Mouse (Mus musculus) limb, embryonic 14.5 days (tissue): Measurements from ENCODE around the gene Cadm1. TPM values are rescaled to one million over a fixed set of nuclear protein-coding genes. Genes with fewer than 3 reads are reported as not detected.

ENCODE experiments used
- ATAC-seq: fragments of 200-750 bp; cut with Nextera tagmentation; 2 replicates; pipeline ENCODE4 v1.8.0; 2017; ENCODE audit warnings: low read depth, moderate number of reproducible peaks, moderate TSS enrichment; ENCODE audit not compliant: low FRiP score
- DNase-seq: peaks from one replicate; pipeline ENCODE4 v3.0.0-alpha.2; 2015; ENCODE audit warnings: low spot score
- H3K27ac ChIP-seq: fragments of 300-500 bp; sonication (generic); replicated peaks from 2 replicates; pipeline ENCODE4 v1.5.1; 2014; ENCODE audit warnings: low read depth, mild to moderate bottlenecking, low read length, moderate library complexity, mixed read lengths
- H3K27me3 ChIP-seq: fragments of 300-500 bp; sonication (generic); 2 replicates; pipeline ENCODE4 v1.6.1; 2014; ENCODE audit warnings: low read length, mixed read lengths; ENCODE audit not compliant: control insufficient read depth, insufficient read depth
- H3K36me3 ChIP-seq: fragments of 300-500 bp; sonication (generic); 2 replicates; pipeline ENCODE4 v1.6.1; 2014; ENCODE audit warnings: mild to moderate bottlenecking, low read length, moderate library complexity, mixed read lengths; ENCODE audit not compliant: control insufficient read depth, insufficient read depth
- H3K4me1 ChIP-seq: fragments of 300-500 bp; sonication (generic); 2 replicates; pipeline ENCODE4 v1.6.1; 2014; ENCODE audit warnings: antibody characterized with exemption, low read length, mixed read lengths; ENCODE audit not compliant: control insufficient read depth, insufficient read depth
- H3K4me2 ChIP-seq: fragments of 300-500 bp; sonication (generic); replicated peaks from 2 replicates; pipeline ENCODE4 v1.6.1; 2014; ENCODE audit warnings: low read depth, mild to moderate bottlenecking, low read length, moderate library complexity; ENCODE audit not compliant: severe bottlenecking
- H3K4me3 ChIP-seq: fragments of 300-500 bp; sonication (generic); replicated peaks from 2 replicates; pipeline ENCODE4 v1.5.1; 2014; ENCODE audit warnings: low read length
- H3K9ac ChIP-seq: fragments of 300-500 bp; sonication (generic); 2 replicates; pipeline ENCODE4 v1.6.1; 2014; ENCODE audit warnings: mild to moderate bottlenecking, low read depth, low read length, moderate library complexity; ENCODE audit not compliant: severe bottlenecking
- H3K9me3 ChIP-seq: fragments of 300-500 bp; sonication (generic); 2 replicates; pipeline ENCODE4 v1.6.1; 2016; ENCODE audit warnings: low read length; ENCODE audit not compliant: control insufficient read depth
- POLR2A ChIP-seq: fragments of 200-500 bp; IDR thresholded peaks from 2 replicates; pipeline ENCODE4 v1.8.0; 2012; ENCODE audit warnings: inconsistent platforms, mild to moderate bottlenecking, moderate library complexity, borderline replicate concordance; ENCODE audit not compliant: insufficient read depth, insufficient read length; ENCODE audit errors: extremely low read depth
- WGBS: fragments of 180-500 bp; shearing (Covaris S2); extraction: QIAGEN DNeasy Blood & Tissue Kit; methylation state at CpG from one replicate; pipeline ENCODE4 v1.1.7; 2014; 5-methylcytosine and 5-hydroxymethylcytosine counted together
- polyA plus RNA-seq, 2 experiments: library from polyadenylated mRNA; depleted of rRNA in 1 of 2; stranded (reverse) in 1 of 2; unstranded in 1 of 2; fragments of >200 nt; fragmentation: Nextera tagmentation in 1 of 2; extraction: Ambion mirVana in 1 of 2; gene quantifications; 2 replicates each; pipeline versions ENCODE4 v1.2.1 to v1.2.3; 2012 to 2014

Gene Cadm1
- polyA plus RNA-seq, 2 experiments, result 15.4 to 37.5 TPM

DNA sequence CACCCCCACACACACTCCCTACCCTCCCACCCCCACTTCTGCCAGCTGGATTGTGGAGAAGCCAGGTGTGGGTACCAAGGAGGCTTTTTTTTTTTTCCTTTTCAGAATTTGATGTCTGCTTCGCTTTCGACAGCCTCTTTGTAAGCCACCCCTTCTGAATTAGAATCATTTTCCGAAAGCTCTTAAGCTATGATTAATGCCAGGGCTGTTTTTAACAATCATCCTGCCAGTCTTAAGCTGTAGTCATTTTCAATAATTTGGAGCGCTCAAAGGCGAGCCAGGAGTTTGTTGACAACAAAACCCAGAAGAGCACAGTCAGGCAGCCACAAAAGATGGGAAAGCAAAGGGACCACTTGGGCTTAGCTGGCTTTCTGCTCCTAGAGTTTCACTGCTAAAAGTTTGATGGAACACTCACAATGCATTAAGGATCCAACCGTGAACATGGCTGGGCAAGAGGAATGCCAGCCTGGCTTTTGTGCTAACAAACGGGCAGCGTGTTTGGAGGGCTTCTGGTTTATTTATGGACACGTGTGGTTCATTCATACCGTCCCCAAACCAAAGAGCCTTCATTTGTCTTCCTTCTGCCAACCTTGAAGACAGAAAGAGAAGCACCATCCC, 328.9 kb downstream of the Cadm1 start:
- DNase-seq, result no peak
- no peaks in the 10 kb centered on the region for H3K36me3 ChIP-seq
- H3K9me3 ChIP-seq, result no peaks in the 10 kb centered on the region
- no peak for TF ChIP-seq POLR2A
- ATAC-seq, result no peak
- no peak overlapping the region for H3K27ac ChIP-seq
- no peak overlapping the region for H3K9ac ChIP-seq
- H3K27me3 ChIP-seq, result no peaks in the 10 kb centered on the region
- no peak overlapping the region for H3K4me2 ChIP-seq
- H3K4me3 ChIP-seq, result no peak overlapping the region
- WGBS, result 73% methylated on average over 10 of the region's 10 CpGs
- peaks cover 5% of the 10 kb centered on the region; the same call in 1 of the 2 replicates for H3K4me1 ChIP-seq

DNA sequence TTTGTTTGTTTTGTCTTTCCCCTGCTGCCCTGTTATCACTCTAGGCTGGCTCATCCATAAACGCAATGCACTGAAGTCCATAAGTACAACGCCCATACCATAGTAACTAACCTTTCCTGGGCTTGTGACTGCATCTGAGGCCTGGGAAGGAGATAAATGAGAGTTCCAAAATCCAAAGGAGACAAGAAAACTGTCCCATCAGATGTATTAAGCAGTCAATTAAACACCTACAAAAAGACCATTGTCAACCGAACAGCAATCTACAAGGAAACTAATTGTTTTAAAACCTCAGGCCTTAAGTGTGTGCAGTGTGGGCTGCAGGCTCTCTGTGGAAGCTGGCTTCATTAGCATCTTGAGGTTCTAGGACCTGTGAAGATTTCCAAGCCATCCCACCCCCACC, 331.0 kb downstream of the Cadm1 start:
- Histone ChIP-seq H3K27me3 (no peaks in the 10 kb centered on the region), H3K36me3 (no peaks in the 10 kb centered on the region), H3K9me3 (no peaks in the 10 kb centered on the region), H3K4me2 (no peak overlapping the region), H3K4me1 (peaks cover 12% of the 10 kb centered on the region), H3K27ac (no peak overlapping the region), H3K4me3 (no peak overlapping the region), H3K9ac (no peak overlapping the region)
- ATAC-seq (no peak), DNase-seq (no peak)
- 87% methylated on average over 3 of the region's 3 CpGs for WGBS
- no peak for TF ChIP-seq POLR2A

DNA sequence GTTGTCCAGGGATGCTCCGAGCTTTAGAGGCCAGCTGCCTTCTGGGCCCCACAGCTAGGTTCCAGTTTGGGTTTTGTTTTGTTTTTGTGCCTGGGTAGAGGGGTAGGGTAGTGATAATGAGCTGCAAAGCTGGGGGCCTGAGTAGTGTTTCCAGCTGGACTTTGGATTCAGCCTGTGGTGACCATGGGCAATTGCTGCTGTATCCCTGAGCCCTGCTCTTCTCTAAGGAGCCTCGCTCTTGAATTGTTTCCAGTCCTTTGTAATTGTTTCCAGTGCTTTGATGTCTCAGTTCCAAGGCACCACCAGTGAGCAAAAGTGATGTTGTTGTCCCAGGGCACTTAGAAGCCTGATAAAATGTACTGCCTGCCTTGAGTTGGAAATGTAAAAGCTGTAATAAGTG, 331.8 kb downstream of the Cadm1 start:
- no peak for ATAC-seq
- no peak overlapping the region for H3K27ac ChIP-seq
- H3K4me1 ChIP-seq, result peaks cover 12% of the 10 kb centered on the region
- H3K9ac ChIP-seq, result no peak overlapping the region
- TF ChIP-seq POLR2A, result no peak
- no peak overlapping the region for H3K4me2 ChIP-seq
- DNase-seq, result no peak
- WGBS, result 56% methylated on average over 2 of the region's 2 CpGs
- no peak overlapping the region for H3K4me3 ChIP-seq
- H3K27me3 ChIP-seq, result no peaks in the 10 kb centered on the region
- H3K36me3 ChIP-seq, result no peaks in the 10 kb centered on the region
- no peaks in the 10 kb centered on the region for H3K9me3 ChIP-seq

DNA sequence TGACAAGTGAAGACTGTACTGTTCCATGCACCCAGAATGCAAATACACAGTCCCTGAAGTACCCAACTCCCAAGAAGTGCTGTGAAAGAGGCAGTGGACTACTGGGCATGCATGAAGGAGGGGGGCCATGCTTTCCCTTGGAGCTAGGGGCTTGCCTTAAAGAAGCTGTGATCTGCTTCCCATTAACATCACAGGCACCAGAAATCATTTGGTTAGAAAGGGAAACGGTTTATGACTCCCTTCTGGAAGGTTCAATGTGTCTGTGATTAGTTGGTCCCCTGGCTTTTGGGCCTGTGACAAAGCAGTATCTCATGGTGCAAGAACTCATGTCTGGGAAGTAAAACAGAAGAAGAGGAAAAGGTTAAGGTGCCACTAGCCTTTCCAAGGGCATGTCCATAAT, 336.0 kb downstream of the Cadm1 start:
- DNase-seq (peak; percentile 34), ATAC-seq (no peak)
- Histone ChIP-seq H3K4me2 (no peak overlapping the region), H3K4me1 (peaks cover 8% of the 10 kb centered on the region), H3K9ac (no peak overlapping the region), H3K4me3 (no peak overlapping the region), H3K36me3 (no peaks in the 10 kb centered on the region), H3K27me3 (no peaks in the 10 kb centered on the region), H3K9me3 (no peaks in the 10 kb centered on the region), H3K27ac (no peak overlapping the region)
- 21% methylated on average over 1 of the region's 1 CpGs for WGBS
- TF ChIP-seq POLR2A, result no peak

DNA sequence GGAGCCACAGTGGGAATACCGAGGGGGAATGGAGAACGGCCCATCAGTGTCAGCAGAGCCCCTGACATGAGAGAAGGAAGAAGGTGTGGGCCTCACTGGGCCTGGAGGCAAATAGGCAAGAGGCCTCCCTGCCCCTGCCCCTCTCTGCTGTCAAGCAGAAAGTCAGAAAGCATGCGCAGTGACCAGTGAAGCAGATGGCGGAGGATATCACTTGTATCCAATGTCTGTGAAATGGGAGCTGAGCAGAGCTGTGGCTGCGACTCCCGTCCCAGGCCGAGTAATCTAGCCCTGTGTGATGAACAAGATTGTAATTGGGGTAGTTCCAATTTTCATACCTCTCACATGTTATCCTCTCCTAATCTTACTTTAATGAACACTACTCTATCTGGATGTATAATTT, 337.5 kb downstream of the Cadm1 start:
- no peak for TF ChIP-seq POLR2A
- Histone ChIP-seq H3K27ac (no peak overlapping the region), H3K4me3 (no peak overlapping the region), H3K36me3 (no peaks in the 10 kb centered on the region), H3K27me3 (no peaks in the 10 kb centered on the region), H3K4me2 (no peak overlapping the region), H3K4me1 (peaks cover 8% of the 10 kb centered on the region), H3K9ac (no peak overlapping the region), H3K9me3 (no peaks in the 10 kb centered on the region)
- ATAC-seq (no peak), DNase-seq (no peak)
- WGBS, result 72% methylated on average over 7 of the region's 7 CpGs

DNA sequence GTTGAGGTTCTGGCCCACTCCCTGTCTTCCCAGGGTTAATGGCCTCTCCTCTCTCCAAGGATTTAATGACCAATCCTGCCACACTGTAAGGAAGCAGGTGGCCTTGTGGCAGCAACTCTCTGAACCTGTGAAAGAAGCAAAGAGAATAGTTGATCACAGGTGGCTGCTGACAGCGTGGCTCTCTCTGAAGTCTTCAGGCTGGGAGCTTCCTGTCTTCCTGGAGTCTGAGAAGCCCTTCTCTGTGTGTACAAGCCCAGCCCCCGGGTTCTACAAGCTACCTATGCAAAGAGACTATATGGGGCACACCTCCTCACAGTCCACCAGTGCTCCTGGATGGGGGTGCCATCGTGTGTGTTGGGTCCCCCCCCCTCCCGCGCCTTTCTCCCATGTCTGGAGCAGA, 339.7 kb downstream of the Cadm1 start:
- Histone ChIP-seq H3K27ac (no peak overlapping the region), H3K4me1 (peaks cover 8% of the 10 kb centered on the region), H3K9ac (no peak overlapping the region), H3K36me3 (no peaks in the 10 kb centered on the region), H3K27me3 (no peaks in the 10 kb centered on the region), H3K9me3 (no peaks in the 10 kb centered on the region), H3K4me2 (no peak overlapping the region), H3K4me3 (no peak overlapping the region)
- ATAC-seq, result no peak
- no peak for DNase-seq
- no peak for TF ChIP-seq POLR2A
- WGBS, result 74% methylated on average over 5 of the region's 5 CpGs
